Mouse (Mus musculus) gastrocnemius, postnatal 36 days (tissue): ENCODE measurements around the gene Rnf138rt1. TPM values are rescaled to one million over a fixed set of nuclear protein-coding genes. Genes with fewer than 3 reads are reported as not detected.

Source experiments
- DNase-seq, 2 experiments: peaks; one replicate each; pipeline ENCODE4 v3.0.0; 2022
- intact Hi-C: fragments of 180-260 bp; cut with DNase I; formaldehyde crosslinking; loops from one replicate; pipeline ENCODE4 v1.15.1; 2025
- long read RNA-seq, 2 experiments: library from polyadenylated mRNA; stranded (forward); transcript quantifications; one replicate each; pipeline ENCODE4 v2.0.0; 2021
- total RNA-seq, 2 experiments: library from RNA; stranded (reverse); gene quantifications; 2 replicates each; pipeline ENCODE4 v1.2.3; 2021

Rnf138rt1 gene
- not detected for total RNA-seq
- long read RNA-seq, experiment 1 = 0 reads
- long read RNA-seq, experiment 2 = 0 reads

DNA sequence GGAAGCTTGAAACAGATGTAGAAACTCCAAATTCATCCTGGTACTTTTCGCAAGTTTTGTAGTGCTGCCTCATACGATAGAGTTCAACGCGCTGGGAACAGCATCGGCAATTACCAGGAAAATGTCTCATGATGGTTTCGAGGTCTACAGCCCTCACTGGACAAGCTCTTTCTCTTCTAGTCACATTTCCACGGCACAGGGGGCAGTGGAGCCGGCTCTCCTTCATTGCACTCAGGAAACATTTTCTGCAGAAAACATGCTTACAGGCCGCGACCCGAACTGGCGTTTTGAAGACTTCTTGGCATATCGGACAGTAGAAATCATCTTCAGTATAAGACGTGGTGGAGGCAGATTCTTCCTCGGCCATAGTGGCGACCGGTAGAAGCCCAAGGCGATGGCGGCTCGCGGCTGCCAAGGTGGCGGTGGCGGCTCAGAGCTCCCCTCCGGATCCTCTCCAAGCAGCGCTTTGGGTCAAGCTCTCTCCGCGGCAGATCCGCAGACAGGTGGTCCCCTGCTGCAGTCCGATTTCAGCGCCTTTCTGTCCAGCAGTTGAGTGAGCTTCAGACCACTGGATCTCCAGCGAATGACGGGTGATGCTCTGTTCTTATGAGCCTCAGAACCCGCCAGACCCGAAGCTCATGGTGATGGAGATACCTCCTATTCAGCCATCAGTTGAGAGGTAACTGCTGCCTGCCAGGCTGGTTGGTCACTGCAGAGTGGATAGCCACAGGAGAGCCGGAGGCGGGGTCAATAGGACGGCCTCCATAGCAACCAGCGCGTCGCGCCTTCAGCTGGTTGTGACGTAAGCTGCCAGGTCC is at the start of gene Rnf138rt1:
Rnf138rt1 (minus strand) TSS at position 713 of the 818 bp plus-strand sequence.
- peak in 1 of 2 experiments; percentile 8 for DNase-seq
- intact Hi-C loops = no loop called here

DNA sequence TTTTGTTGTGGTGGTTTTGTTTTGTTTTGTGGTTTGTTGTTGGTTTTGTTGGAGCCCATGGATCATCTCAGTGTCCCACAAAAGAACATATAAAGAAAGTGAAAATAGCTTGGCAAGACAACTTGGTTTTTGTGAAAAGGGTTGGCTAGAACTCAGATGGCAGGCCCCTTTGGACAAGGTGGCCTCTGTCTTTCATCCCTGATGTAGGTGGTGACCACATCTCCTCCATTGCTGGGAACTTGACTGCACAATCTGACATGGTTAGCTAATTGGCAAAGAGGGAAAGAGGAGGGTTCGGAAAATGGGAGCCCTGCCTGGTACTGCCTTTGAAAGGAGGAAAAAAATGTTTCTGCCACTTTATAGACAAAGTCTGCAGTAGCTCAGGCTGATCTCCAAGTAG is 46.1 kb upstream of the Rnf138rt1 start:
- DNase-seq = no peak
- intact Hi-C loops = no loop called here

DNA sequence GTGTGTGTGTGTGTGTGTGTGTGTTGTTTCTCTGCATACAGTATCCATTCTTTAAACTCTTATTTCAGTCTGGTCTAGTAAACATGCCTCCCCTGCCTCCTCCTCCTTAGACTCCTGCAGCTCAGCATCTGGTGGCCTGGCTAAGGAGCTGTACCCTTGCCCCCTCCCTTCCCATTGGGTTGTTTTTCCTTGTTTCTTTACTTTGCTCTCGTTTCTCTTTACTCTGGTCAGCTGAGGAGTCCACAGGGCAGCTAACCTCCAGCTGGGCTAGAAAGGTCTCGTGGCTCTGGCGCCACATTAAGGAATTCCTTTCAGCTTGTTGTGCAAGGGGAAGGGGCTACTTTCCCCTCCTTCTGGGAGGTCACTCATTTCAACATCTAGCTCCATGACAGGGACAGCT is 5.2 kb upstream of the Rnf138rt1 start:
- DNase-seq = no peak
- intact Hi-C loops = no loop called here

DNA sequence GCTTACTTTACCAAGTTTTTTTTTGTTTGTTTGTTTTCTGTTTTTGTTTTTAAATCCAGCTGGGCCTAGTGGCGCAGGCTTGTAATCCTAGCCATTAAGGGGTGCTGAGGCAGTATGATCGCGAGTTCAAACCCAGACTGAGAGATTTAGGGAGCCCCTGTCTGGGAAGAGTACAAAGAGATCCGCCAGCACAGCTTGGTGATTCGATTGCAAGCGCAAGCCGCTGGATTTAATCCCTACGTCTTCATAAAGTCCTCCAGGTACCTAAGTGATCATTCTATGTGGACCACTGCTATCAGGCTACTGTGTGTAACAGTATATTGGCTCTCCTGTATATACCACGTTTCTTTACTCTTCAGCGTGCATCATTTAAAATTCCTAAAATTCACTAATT is 303 bp upstream of the Rnf138rt1 start:
- intact Hi-C loops = no loop called here
- DNase-seq = no peak

DNA sequence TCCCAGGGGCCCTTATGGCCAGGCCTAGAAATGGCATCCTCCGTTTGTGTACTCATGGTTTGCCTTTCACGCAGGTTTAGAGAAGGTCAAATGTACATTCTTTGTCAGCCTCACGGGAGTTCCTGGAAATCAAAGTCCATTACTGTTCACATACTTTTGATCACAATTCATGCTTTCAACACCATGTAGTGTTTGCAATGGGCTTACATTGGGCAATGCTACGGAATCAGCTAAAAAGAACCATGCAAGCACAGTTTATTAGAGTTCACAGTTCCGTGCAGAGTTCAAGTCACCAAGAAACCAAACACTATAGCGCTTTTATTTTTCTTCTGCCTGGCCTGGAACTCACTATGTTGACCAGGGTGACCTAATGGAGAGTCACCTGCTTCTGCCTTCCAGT is 15.1 kb downstream of the Rnf138rt1 start:
- no peak for DNase-seq
- intact Hi-C loops = no loop called here

DNA sequence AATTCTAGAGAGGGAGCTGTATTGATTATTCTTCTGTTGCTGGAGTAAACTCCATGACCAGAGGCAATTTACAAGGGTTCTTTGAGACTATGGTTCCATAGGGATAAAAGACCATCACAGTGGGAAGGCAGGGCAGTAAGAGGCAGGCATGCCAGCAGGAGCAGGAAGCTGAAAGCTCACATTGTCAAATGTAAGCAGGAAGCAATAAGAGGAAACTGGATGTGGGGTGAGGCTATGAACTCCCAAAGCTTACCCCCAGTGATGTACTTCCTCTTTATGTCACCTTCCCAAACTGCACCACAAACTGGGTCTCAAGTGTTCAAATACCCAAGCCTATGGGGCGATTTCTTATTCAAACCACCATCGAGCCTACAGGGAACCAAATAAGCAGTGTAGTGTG is 17.2 kb downstream of the Rnf138rt1 start:
- intact Hi-C loops = no loop called here
- DNase-seq = no peak

DNA sequence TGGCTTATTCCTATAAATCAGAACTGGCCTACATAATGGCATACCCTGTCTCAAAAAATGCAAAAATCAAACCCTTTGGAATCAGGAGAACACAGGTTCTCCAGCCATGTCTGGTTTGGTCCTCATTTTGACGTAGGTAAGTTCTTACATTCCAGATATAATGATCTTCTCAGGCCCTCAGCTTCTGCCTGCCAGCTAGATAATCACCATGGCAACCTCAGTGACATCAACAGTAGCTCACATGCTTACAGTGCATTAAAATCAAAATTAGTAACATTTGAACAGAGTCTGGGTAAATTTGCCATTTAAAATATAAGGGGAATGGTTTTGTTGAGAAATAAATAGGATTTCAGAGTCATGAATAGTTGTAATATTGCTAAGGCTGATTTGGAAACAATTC is 22.2 kb downstream of the Rnf138rt1 start:
- DNase-seq = no peak
- intact Hi-C loops = no loop called here

DNA sequence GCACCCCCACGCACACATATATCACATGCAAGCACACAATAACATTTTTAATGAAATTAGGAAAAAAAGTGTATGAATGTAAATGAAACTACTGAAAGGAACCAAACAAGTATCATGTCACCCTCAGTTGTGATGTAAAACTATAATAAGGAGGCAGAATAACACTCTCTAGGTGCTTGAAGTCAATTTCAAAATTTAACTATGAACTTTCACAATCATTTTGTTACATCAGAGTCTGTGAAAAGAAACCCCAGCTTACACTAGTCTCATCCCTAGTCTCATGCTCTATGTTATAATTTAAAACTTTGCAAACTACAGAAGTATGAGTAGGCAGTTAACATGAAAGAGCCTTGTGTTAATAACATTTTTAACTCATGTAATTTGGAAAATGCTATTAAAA is 27.0 kb downstream of the Rnf138rt1 start:
- no peak for DNase-seq
- intact Hi-C loops = no loop called here

DNA sequence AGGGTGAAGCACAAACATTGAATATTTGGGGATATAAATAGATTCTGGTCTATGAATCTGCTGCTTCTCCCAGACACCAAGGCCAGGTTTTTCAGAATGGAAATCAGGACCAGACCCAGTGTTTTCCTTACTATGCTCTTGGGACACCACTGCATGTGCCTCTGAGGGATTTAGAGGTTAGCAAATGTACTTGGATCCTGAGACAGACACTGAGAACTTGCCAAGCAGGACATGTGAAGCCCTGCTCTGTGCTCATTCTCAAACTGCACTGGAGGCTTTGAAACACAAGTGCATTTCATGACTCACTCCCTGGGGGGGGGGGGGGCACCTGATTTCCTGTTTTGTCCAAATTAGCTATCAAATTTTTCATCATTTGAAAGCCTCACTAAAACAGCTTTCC is 37.5 kb downstream of the Rnf138rt1 start:
- intact Hi-C loops = no loop called here
- DNase-seq = peak in 1 of 2 experiments; percentile 10

DNA sequence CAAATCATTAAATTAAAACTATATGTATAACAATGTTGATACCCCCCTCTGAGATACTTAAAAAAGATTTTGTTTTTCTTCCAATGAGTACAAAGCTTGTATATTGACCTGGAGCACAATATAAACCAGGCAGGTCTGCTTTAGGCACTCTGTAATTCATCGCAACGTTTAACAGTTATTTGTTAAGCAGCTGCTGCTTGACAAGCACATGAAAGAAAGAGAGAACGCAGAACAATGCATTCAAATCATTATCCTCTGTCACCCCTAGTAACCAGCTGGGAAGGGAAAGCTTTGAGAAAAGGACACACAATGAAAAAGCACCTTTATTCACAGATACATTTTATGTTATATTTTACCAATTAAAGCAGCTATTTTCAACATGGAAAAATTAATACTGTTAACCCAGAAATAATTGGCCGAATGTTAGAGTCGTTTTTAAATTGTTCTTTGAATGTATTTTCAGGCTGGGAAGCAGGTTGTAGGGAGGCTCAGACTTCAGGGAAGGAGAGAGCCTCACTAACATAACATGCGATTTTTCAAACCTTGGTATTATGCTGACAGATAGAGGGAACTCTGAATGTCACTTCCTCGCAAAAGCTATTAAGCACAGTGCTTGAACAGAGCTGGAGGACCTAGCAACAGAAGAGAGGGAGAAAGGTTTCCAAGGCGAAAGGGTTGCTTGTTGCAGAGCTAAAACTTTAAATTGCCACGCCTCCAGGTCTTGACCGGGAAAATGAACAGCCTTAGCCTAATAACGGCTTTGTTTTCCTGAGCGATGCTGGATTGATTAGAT is 38.1 kb downstream of the Rnf138rt1 start:
- DNase-seq = no peak
- intact Hi-C loops = no loop called here

DNA sequence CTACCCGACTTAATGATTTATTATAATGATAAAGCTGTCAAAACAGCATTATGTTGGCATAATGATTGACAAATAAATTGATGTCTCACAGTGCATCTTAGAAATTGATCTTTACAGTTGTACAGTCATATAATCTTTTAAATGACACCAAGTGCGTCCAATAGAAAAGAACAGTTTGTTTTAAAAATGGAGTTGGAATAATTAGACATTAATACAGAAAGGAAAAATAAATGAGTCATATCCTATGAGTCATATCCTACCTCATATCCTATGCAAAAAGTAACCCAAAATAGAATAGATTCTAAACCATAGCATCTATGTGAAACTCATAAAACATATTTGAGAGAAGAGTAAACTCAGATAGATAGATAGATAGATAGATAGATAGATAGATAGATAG is 40.5 kb downstream of the Rnf138rt1 start:
- intact Hi-C loops = no loop called here
- DNase-seq = no peak

Other genes starting within 250 kb of the Rnf138rt1 start
- not detected for gene Grpr, start 211.7 kb downstream of the Rnf138rt1 start, total RNA-seq
- 10 to 100 TPM; 25.8 to 29.7 TPM for gene Ap1s2, start 147.7 kb upstream of the Rnf138rt1 start, total RNA-seq
- gene Zrsr2, start 197.3 kb upstream of the Rnf138rt1 start, total RNA-seq = 10 to 100 TPM; 12.9 to 15.1 TPM